Mouse (Mus musculus) adrenal gland, postnatal 14 days (tissue): ENCODE results near the gene Akap9. TPM values are rescaled to one million over a fixed set of nuclear protein-coding genes. Genes with fewer than 3 reads are reported as not detected.
"Not testable (repeated sequence)": the region's sequence is repeated elsewhere in the genome, so short reads cannot be mapped to it uniquely, and the experiment has no call there.

Experiments used
- DNase-seq: peaks from one replicate; pipeline ENCODE4 v3.0.0; 2021; ENCODE audit warnings: mixed read lengths
- total RNA-seq: library from RNA; stranded (reverse); gene quantifications from 2 replicates; pipeline ENCODE4 v1.2.3, GENCODE M21; 2021

The Akap9 gene
- total RNA-seq, 1 experiment from 2014 or later = 57.7 TPM

DNA sequence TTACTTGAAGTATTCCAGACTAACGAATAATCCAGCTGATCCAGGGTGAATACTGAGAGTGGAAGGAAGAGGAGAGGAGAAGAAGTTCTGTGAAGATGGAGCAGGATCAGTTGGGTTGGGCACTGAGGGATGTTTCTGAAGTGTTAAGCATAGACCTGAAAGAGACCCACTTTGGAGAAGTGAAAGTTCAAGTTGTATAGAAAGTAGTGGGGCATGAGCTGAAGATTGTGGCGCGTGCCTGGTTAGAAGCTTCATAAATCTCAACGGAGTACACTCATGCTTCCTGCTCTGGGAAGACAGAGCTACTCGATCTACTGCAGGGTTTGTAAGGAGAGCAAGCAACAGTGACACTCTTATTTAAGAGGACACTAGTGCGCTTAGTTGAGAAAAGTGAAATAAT, 41.3 kb downstream of the Akap9 start:
- DNase-seq = no peak

DNA sequence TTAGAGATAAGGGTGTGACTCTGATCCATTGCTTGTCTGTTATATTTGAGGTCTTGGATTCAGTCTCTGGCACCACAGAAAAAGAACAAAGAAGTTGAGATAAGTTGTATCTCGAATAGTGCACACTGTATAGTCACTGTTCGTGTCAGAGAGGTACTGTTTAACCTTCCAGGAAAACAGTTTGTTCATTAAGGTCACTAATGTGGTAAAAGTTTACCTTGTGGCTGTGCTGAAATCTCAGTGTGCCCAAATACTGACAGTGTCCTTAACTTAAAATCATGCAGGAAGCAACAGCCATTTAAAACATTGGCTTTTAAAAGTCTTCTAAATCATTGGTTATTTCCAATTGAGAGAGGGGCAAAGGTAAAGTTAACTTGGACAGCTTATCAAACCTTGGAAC, 43.1 kb downstream of the Akap9 start:
- DNase-seq = no peak

DNA sequence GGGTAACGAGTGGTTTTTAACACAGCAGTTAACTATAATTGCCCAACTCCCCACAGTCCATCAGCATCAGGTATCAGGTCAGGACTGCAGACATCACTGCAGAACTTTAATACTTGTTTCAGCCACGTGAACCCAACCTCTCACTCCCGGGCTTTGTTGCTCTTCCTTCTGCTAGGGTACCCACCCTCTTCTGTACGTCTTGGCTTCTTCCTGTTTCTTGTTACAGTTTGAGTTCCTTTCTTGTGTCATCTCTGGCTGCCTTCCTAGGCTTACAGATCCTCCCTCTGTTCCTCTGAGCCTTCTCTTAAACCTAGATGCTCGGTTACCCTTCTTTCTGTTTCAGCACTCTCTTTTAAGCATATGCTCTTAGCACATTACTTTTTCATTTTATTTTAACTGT, 45.9 kb downstream of the Akap9 start:
- DNase-seq = no peak

DNA sequence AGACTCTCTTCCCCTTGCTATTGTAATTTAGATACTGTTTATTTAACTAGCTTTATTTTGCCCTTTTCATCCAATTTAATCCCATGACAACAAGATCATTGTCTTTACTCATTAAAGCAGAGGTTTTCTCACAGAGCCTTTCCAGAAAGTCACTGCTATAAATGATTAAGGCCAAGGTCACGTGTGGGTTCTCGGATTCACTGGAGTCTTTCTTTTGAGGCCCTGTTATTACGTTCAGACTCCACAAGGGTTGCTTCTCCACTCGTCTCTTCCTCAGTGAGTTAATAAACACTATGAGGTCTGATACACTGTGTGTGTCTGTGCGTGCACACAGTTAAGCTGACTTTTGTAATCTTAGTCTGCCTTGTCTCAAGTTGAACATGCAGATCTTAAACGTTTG, 47.0 kb downstream of the Akap9 start:
- peak; percentile 25 for DNase-seq

DNA sequence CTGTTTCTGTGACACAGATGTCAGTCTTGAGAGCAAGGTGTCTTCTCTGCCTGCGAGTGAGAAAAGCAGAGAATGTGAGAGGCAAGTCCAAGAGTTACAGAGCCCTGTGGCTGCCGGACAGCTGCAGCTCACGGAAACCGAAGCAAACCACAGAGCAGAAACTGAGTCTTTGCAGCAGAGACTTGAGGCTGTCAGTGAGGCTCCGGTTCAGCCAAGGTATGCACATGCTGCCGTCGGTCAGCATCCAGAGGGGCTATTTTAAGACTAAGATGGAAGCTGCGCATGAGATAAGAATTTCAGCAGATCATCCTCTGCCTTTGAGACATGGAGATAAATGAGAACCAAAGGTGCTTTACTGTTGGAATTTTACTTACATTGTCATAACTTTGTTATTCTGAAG, 48.3 kb downstream of the Akap9 start:
- no peak for DNase-seq

DNA sequence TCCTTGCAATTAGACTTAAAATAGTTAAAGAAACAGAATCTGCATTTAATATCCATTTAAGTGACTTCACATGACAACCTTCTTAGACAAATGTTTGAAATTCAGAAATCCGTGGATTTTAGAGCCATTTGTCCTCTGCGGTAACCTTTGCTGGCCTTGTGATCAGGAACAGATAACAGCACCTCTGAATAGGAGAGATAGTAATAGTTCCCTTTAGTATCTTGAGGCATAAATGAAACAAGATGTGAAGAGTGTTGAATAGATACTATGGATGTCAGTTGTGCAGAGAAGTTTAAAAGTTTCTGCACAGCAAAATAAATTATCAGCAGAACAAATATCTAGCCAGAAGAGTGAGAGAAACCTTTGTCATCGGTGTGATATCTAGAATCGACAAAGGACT, 50.0 kb downstream of the Akap9 start:
- no peak for DNase-seq

DNA sequence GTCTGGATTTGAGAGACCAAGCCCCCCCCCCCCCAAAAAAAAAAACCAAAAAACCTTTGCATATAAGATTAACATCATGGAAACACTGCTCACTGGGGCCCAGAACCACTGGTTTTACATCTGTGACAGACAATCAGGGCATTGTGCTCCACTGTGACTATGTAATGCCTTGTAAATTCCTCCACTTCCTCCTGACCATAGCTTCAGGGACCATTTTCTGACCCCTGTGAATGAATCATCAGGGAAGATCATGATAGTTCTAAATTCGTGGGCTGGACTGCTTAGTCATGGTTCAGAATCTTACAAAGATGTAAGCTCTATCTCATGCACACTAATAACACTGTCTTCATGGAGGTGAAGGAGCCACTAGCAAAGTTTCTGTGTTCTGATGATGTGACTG, 61.8 kb downstream of the Akap9 start:
- no peak for DNase-seq

DNA sequence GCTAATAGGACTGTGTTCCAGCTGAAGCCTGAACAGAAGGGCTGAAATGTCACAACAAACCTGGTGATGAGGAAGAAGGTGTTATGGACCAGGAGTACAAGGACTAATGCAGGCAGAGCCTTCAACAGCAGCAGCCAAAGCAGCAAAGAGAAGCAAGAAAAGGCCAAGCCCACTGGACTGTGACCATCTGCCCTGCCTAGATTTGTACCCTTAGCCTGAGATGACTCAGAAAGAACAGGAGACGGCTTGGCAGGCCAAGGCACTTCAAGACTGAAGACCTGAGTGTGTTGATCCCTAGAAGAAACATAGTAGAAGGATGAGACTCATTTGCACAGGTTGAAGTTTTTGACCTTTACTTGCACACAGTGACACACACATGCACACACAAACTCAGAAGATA, 62.6 kb downstream of the Akap9 start:
- DNase-seq = no peak

DNA sequence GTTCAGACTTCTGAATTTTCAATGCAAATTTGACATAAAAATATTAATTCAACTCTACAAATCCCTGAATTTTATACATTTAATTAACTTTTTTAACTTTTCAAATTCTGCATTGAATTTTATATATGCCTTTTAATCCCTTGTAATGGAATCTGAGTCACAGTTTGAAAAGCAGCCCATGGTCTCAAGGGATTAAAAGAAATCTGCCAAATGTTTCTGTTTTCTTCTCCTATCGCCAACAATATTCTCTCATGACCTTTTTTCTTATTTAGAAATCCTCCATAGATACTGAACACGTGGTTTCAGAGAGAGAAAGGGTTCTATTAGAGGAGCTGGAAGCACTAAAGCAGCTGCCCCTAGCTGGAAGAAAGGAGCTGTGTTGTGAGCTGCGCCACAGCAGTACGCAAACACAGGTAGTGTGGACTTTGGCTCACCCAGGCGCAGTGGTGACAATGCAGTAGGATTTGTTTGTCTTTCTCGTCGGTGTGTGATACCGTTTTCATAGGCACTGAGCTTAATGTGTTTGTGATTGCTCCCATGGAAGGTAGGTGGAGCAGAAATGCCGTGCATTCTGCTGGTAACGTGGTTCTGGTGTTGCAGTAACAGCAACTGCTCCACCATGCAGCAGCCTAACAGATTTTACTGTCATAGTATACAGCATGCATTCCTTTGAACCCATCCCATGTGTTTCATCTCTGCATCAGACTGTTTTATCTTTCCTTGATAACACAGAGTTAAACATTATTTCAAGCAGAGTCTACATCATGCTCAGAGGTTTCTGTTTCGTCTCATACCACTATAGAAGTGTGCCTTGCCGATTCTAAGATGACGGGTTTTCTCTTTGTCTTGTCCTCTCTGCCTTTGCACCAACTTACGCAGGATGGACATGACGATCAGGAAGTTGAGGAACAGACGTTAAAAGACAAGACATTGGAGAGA, 76.9 kb downstream of the Akap9 start:
- DNase-seq = no peak

DNA sequence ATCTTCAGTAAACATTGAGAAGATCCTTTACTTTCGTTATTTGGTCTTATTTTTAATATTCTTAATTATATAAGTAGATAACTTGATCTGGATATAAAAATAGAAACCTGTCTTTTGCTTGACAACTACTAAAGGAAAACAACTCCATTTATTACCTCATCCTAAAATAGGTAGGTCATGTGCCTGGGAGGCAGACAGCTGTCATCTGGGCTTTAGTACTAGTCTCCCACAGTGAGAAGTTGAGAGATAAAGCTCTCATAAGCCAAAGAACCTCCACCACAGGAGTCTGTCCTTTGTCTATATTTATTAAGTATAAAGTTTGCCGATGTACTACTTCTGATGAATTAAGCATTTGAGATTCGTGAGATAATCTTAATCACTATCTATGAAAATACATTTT, 78.8 kb downstream of the Akap9 start:
- DNase-seq = no peak

DNA sequence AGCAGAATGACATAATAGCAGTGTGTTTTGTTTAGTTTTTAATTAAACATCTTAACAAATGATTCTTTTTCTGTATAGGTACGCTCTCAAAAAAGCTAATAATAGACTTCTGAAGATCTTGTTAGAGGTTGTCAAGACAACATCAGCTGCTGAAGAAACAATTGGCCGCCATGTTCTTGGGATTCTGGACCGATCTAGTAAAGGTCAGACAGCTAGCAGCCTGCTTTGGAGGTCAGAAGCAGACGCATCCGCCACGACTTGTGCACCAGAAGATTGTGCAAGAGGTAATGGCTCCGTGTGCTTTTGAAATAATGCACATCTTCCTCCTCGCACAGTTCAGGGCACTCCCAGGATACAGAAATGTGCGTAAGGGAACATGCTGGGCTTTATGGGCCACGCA, 80.4 kb downstream of the Akap9 start:
- no peak for DNase-seq

DNA sequence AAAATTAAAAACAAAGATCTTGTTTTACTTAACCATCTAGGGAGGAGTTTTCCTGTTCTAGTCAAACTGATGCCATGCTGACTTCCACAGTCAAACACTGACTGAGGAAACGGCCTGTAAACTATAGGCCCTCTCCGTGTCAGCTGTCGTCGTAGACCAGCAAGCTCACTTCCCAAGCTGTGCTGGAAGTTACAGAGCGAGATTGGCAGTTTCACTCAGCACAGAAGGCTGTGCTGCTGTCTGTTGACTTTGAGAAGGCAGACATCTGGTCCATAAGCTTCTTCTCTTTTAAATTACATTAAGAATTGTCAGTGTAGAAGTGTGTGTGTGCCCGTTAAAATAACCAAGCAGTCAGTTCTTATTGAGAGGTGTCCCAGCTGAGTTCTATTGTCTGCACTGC, 81.7 kb downstream of the Akap9 start:
- no peak for DNase-seq

DNA sequence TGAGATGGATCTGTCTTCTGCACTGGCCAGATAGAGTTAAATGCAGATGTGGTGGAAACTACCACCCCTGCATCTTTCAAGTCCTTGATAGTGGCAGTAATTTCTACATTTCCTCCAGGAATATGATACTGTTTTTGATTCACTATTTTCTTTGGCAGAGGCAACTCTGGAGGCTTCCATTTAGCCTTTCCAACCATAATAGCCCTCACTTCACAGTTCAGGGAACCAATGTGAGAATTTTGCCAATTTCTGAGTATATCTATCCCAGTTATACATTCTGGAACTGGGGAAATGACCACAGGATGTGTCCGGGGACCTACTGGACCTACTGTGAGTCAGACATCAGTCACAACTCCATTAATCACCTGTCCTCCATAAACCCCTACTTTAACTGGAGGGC, 89.8 kb downstream of the Akap9 start:
- DNase-seq = not testable (repeated sequence)

DNA sequence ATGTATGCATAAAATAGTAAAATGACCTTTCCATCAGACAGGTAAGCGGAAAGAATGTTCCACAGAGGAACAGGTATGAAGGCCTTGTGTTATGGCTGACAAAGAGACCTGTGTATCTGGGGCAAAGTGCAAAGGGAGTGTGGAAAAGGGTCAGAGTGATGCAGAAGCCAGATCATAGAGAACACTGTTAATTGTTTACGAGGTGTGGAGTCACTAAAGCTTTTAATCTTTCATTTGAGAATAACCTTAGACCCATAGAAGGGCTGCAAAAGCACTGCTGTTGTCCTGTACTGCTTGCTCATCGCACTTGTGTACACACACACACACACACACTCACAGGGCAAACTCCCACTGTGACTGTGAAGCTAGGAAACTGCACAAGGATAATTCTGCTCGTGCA, 91.5 kb downstream of the Akap9 start:
- DNase-seq = no peak

DNA sequence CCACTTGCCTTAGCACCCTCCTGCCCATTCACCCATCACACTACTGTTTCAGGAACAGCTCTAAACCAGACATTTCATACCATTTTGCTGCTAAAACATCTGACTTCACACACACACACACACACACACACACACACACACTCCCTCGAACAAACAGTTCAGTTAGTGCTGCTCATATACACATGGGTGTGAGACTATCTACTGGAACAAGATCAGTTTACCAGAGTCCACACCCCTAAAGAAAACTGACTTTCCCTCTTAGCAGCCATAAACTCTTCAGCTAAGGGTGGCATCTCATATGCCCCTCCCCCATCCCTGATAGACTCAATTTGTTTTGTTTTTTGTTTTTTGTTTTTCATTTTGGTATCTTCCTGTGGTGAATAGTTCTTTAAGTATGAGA, 92.2 kb downstream of the Akap9 start:
- DNase-seq = no peak

DNA sequence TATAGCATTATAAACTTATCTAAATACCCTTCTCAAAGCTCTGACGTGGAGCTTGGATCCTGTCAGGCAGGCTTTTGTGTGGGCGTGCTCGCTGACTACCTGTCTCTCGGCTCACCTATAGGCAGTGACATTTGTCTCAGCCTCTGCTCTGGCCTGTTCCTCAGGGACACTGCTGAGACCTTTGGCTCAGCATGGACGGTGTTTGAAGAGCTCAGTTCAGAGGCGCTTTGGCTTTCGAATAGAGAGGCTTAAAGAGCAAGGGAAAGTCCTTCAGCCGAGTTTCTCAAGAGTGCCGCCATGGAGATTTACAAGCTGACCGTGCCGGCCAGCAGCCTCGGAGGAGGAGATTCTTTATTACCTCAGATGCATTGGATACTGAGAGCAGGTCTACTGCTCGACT, 95.3 kb downstream of the Akap9 start:
- peak; percentile 61 for DNase-seq

DNA sequence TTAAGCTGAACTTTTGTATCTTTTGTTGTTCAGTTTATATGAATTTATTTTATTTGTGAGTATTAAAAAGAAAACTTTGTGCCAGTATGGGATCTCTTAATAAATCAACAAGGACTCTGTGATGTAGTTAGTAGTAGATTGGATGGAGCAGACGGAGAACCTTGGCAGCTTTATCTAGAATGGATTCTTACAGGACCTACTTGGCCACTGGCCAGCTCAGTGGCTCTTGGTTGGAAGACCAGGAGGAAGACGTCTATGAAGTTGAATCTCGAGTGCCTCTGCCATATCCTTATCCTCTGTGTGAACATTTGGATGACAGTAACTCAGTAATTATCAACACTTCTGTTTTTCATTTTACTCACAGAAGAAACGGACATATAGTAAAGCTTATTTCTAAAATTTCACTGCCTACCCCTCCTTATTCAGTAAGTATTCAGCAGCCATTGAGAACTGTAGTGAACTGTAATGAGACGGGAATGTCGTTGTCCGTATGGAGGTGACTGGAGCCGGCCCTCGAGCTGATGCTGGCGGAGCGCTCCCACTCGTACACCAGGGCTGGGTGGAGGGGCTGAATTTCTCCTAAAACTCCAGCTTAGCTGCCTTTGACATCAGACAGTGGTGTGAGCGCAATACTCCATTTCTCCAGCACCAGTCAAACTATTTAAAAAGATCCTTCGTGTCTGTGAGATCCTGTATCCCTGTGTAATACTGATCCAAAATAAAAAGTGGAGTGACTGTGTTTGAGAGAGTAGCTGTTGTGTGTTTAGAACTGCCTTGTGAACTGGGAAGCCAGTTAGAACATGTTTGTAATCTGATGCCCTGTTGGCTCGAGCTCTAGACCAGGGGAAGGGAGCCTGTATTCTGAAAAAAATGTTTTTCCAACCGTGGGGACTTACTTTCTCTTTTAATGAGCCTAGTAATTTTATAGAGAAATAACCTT, 96.2 kb downstream of the Akap9 start:
- peak; percentile 78 for DNase-seq

DNA sequence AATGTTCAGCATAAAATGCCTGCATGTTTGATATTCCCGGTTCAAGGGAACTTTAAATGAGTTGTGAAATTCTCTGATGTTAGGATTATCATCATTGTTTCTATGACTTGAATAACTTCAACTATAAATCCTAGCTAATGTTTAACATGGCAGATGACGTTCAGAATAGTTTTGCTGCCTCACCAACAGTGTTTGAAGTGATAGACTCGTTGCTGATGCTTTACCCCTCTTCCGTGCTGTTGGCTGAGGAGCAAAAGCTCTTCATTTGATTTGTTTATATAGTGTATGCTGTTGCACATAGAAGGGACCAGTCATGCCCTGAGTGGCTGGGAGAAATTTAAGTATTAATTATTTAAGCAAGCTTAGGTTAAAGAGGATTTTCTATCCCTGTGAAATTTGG, 96.9 kb downstream of the Akap9 start:
- DNase-seq = no peak

DNA sequence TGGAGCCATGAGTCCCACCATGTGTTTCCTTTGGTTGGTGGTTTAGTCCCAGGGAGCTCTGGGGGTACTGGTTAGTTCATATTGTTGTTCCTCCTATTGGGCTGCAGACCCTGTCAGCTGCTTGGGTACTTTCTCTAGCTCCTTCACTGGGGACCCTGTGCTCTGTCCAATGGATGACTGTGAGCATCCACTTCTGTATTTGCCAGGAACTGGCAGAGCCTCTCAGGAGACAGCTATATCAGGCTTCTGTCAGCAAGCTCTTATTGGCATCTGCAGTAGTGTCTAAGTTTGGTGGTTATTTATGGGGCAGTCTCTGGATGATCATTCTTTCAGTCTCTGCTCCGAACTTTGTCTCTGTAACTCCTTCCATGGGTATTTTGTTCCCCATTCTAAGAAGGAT, 98.5 kb downstream of the Akap9 start:
- not testable (repeated sequence) for DNase-seq

DNA sequence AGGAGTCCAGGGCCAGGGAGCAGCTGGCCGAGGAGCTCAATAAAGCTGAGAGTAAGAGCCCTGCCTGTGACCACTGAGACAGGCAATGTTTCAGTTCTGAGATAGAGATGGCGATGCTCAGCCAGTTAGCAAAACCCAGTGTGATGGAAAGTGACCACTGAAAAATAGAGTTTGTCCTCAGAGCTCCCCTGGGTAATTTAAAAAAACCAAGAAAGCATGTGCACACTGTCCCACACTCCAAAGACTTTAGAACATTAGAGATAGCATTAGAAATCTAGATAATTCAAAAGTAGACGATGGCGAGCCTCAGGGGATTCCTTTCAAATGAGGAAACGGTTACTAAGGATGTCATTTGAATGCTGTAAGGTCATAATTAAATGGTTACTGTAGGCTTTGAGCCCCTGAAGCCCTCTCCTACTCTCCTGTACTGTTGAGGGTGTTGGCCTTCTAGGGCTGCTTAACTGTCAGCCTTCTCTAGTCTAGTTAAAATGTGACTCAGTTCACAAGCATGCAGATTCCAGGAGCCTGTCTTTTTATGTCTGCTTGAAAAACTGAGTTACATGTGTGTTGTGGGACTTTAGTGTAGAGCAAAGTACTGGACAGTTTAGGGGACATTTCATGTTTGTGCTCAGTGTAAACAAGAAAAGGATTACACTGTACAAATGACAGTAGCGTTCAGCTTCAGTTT, 100.8 kb downstream of the Akap9 start:
- DNase-seq = no peak

DNA sequence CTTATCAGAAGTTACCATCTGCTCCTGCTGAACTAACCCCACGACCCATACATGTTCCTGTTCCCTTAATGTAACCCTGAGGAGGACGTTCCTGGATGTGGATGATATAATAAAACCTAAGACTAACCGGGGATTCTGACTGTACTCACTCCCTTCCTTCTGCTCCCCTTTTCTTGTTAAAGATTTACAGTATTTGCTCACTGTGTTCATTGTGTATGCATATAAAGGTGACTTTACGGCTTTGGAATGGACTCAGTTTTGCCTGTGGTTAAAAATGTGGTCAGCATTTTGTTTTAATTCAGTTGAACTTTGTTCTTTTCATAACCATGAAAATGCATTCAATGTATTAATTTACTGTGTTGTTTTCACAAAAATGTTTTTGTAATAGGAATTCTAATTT, 104.0 kb downstream of the Akap9 start:
- no peak for DNase-seq

DNA sequence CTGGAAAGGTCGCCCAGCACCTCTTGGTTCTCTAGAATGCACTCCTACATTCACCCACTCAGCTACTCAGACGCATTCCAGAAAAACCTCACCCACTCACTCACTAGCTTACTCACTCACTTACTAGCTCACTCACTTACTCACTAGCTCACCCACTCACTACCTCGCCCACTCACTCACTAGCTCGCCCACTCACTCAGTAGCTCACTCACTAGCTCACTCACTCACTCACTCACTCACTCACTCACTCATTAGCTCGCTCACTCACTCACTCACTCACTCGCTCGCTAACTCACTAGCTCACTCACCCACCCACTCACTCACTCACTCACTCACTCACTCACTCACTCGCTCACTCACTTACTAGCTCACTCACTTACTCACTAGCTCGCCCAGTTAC, 108.8 kb downstream of the Akap9 start:
- no peak for DNase-seq

DNA sequence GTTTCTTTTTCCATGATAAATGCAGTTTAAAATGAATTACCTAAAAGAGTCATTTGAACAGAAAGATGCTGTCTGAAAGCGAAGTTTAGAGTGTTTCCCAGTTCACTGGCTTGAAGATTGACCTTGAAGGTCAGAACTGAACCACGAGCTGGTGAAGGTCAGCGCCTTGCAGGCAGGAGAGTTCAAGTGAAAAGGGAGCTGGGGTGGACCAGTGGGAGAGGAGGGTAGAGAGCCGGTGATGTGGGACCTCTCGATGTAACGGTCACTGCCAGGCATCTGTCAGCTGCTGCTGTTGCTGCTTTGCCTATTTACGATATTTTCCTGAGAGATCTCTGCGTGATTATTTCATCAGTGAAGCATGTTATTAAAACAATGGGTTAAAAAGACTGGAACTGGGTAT, 111.5 kb downstream of the Akap9 start:
- peak; percentile 56 for DNase-seq
